Mouse (Mus musculus) retina, postnatal 7 days (tissue): ENCODE measurements around the gene Dennd4b.
"Not testable (repeated sequence)": the region's sequence is repeated elsewhere in the genome, so short reads cannot be mapped to it uniquely, and the experiment has no call there.

Experiments
- DNase-seq: peaks from one replicate; pipeline ENCODE4 v3.0.0-alpha.2; 2012; ENCODE audit warnings: low read depth, low spot score

The Dennd4b gene

GRCm38 (mm10) chr3:90278211-90278610 lies 13.2 kb downstream of the Dennd4b start:
- no peak for DNase-seq

GRCm38 (mm10) chr3:90279216-90279615 lies 14.2 kb downstream of the Dennd4b start:
- DNase-seq: no peak

GRCm38 (mm10) chr3:90279743-90280142 lies 14.8 kb downstream of the Dennd4b start:
- no peak for DNase-seq

- DNase-seq: no peak
Observed at GRCm38 (mm10) chr3:90280708-90281107, 15.7 kb downstream of the Dennd4b start.

GRCm38 (mm10) chr3:90284150-90284549 lies 19.2 kb downstream of the Dennd4b start:
- DNase-seq: no peak

GRCm38 (mm10) chr3:90289403-90289802 lies 24.4 kb downstream of the Dennd4b start:
- DNase-seq: not testable (repeated sequence)

- no peak for DNase-seq
Observed at GRCm38 (mm10) chr3:90290602-90291001, 25.6 kb downstream of the Dennd4b start.

GRCm38 (mm10) chr3:90291982-90292344 lies 27.0 kb downstream of the Dennd4b start:
- no peak for DNase-seq

- peak; percentile 100 for DNase-seq
Observed at GRCm38 (mm10) chr3:90292345-90293275, 27.6 kb downstream of the Dennd4b start, which contains the start of gene Gatad2b. Gatad2b (plus strand) TSS chr3:90293178.

- peak; percentile 62 for DNase-seq
Observed at GRCm38 (mm10) chr3:90293352-90294063, 28.5 kb downstream of the Dennd4b start.

GRCm38 (mm10) chr3:90294064-90294440 lies 29.1 kb downstream of the Dennd4b start:
- no peak for DNase-seq

- no peak for DNase-seq
Observed at GRCm38 (mm10) chr3:90294651-90295050, 29.7 kb downstream of the Dennd4b start.

GRCm38 (mm10) chr3:90305801-90306200 lies 40.8 kb downstream of the Dennd4b start:
- no peak for DNase-seq

GRCm38 (mm10) chr3:90309589-90309988 lies 44.6 kb downstream of the Dennd4b start:
- no peak for DNase-seq

- no peak for DNase-seq
Observed at GRCm38 (mm10) chr3:90313367-90313766, 48.4 kb downstream of the Dennd4b start.

GRCm38 (mm10) chr3:90314241-90314640 lies 49.3 kb downstream of the Dennd4b start:
- no peak for DNase-seq

- DNase-seq: no peak
Observed at GRCm38 (mm10) chr3:90322289-90322688, 57.3 kb downstream of the Dennd4b start.

GRCm38 (mm10) chr3:90323119-90323518 lies 58.1 kb downstream of the Dennd4b start:
- DNase-seq: peak; percentile 53
